Mouse (Mus musculus) midbrain, embryonic 15.5 days (tissue): Measurements from ENCODE around the gene Itfg1. TPM values are rescaled to one million over a fixed set of nuclear protein-coding genes. Genes with fewer than 3 reads are reported as not detected.
"Not testable (repeated sequence)": the region's sequence is repeated elsewhere in the genome, so short reads cannot be mapped to it uniquely, and the experiment has no call there.

Source experiments
- ATAC-seq: fragments of 200-750 bp; cut with Nextera tagmentation; replicated peaks from 2 replicates; pipeline ENCODE4 v1.8.0; 2017; ENCODE audit warnings: moderate TSS enrichment
- H3K27ac ChIP-seq: fragments of 300-500 bp; sonication (generic); 2 replicates; pipeline ENCODE4 v1.5.1; 2015; ENCODE audit warnings: mild to moderate bottlenecking, inconsistent platforms
- H3K27me3 ChIP-seq: fragments of 300-500 bp; sonication (generic); replicated peaks from 2 replicates; pipeline ENCODE4 v1.6.1; 2015; ENCODE audit warnings: inconsistent platforms
- H3K36me3 ChIP-seq: fragments of 300-500 bp; sonication (generic); replicated peaks from 2 replicates; pipeline ENCODE4 v1.6.1; 2015; ENCODE audit warnings: inconsistent platforms
- H3K4me1 ChIP-seq: fragments of 300-500 bp; sonication (generic); 2 replicates; pipeline ENCODE4 v1.6.1; 2015; ENCODE audit warnings: inconsistent platforms
- H3K4me2 ChIP-seq: fragments of 300-500 bp; sonication (generic); 2 replicates; pipeline ENCODE4 v1.6.1; 2015; ENCODE audit warnings: inconsistent platforms, mild to moderate bottlenecking, moderate library complexity
- H3K4me3 ChIP-seq: fragments of 300-500 bp; sonication (generic); 2 replicates; pipeline ENCODE4 v1.5.1; 2015; ENCODE audit warnings: mild to moderate bottlenecking, inconsistent platforms
- H3K9ac ChIP-seq: fragments of 300-500 bp; sonication (generic); 2 replicates; pipeline ENCODE4 v1.6.1; 2015; ENCODE audit warnings: mild to moderate bottlenecking, inconsistent platforms
- H3K9me3 ChIP-seq: fragments of 300-500 bp; sonication (generic); 2 replicates; pipeline ENCODE4 v1.6.1; 2016; ENCODE audit warnings: inconsistent platforms
- WGBS: fragments of 180-500 bp; shearing (Covaris S2); methylation state at CpG from one replicate; pipeline ENCODE4 v1.1.7; 2015; ENCODE audit warnings: mixed read lengths; 5-methylcytosine and 5-hydroxymethylcytosine counted together
- polyA plus RNA-seq: library from polyadenylated mRNA; unstranded; fragments of >200 nt; fragmentation: Nextera tagmentation; extraction: Ambion mirVana; gene quantifications from 2 replicates; pipeline ENCODE4 v1.2.1, GENCODE M21; 2015

The Itfg1 gene
- 184 and 191 TPM in 2 replicates for polyA plus RNA-seq

- under 1% methylated on average over 54 of the region's 54 CpGs for WGBS
- peak within 1 kb of the TSS; percentile 76 for H3K4me3 ChIP-seq
- ATAC-seq = peak; percentile 98
- peaks cover 18% of the 10 kb centered on the region for H3K4me1 ChIP-seq
- H3K27me3 ChIP-seq = no peaks in the 10 kb centered on the region
- H3K9ac ChIP-seq = peak within 1 kb of the TSS; percentile 92
- peak within 1 kb of the TSS; percentile 96 for H3K27ac ChIP-seq
- H3K36me3 ChIP-seq = peaks cover 8% of the 10 kb centered on the region; the same call in 1 of the 2 replicates
- no peaks in the 10 kb centered on the region for H3K9me3 ChIP-seq
- peak within 1 kb of the TSS; percentile 54 for H3K4me2 ChIP-seq
These were observed at the start of gene Itfg1, which contains the start of gene Phkb for GRCm38 (mm10) chr8:85840657-85841488. Itfg1 (minus strand) TSS chr8:85840921. Phkb (plus strand) TSS chr8:85840959.

- H3K4me3 ChIP-seq = no peak overlapping the region
- no peaks in the 10 kb centered on the region for H3K9me3 ChIP-seq
- 93% methylated on average over 3 of the region's 3 CpGs for WGBS
- H3K27me3 ChIP-seq = no peaks in the 10 kb centered on the region
- no peaks in the 10 kb centered on the region for H3K4me1 ChIP-seq
- no peak for ATAC-seq
- H3K4me2 ChIP-seq = no peak overlapping the region
- no peaks in the 10 kb centered on the region for H3K36me3 ChIP-seq
- H3K27ac ChIP-seq = no peak overlapping the region
- H3K9ac ChIP-seq = no peak overlapping the region
These were observed 44.1 kb upstream of the Itfg1 start for GRCm38 (mm10) chr8:85884811-85885210.

GRCm38 (mm10) chr8:85879624-85880023 is 38.9 kb upstream of the Itfg1 start:
- ATAC-seq = peak; percentile 77
- Histone ChIP-seq H3K4me3 (no peak overlapping the region), H3K9ac (no peak overlapping the region), H3K9me3 (no peaks in the 10 kb centered on the region), H3K4me2 (no peak overlapping the region), H3K27me3 (no peaks in the 10 kb centered on the region), H3K4me1 (no peaks in the 10 kb centered on the region), H3K27ac (no peak overlapping the region), H3K36me3 (no peaks in the 10 kb centered on the region)
- WGBS = 79% methylated on average over 7 of the region's 7 CpGs

GRCm38 (mm10) chr8:85877976-85878375 is 37.3 kb upstream of the Itfg1 start:
- 97% methylated on average over 8 of the region's 8 CpGs for WGBS
- Histone ChIP-seq H3K27ac (no peak overlapping the region), H3K4me1 (no peaks in the 10 kb centered on the region), H3K9me3 (no peaks in the 10 kb centered on the region), H3K4me2 (no peak overlapping the region), H3K36me3 (no peaks in the 10 kb centered on the region), H3K27me3 (no peaks in the 10 kb centered on the region), H3K4me3 (no peak overlapping the region), H3K9ac (no peak overlapping the region)
- ATAC-seq = no peak

- no peak overlapping the region for H3K27ac ChIP-seq
- H3K4me2 ChIP-seq = no peak overlapping the region
- WGBS = 68% methylated on average over 2 of the region's 2 CpGs
- H3K9ac ChIP-seq = no peak overlapping the region
- H3K9me3 ChIP-seq = no peaks in the 10 kb centered on the region
- H3K4me3 ChIP-seq = no peak overlapping the region
- no peaks in the 10 kb centered on the region for H3K4me1 ChIP-seq
- no peak for ATAC-seq
- no peaks in the 10 kb centered on the region for H3K36me3 ChIP-seq
- no peaks in the 10 kb centered on the region for H3K27me3 ChIP-seq
These were observed 30.9 kb upstream of the Itfg1 start for GRCm38 (mm10) chr8:85871660-85872059.

GRCm38 (mm10) chr8:85862381-85862780 is 21.7 kb upstream of the Itfg1 start:
- H3K4me3 ChIP-seq = no peak overlapping the region
- no peaks in the 10 kb centered on the region for H3K4me1 ChIP-seq
- ATAC-seq = no peak
- no peaks in the 10 kb centered on the region for H3K27me3 ChIP-seq
- no peaks in the 10 kb centered on the region for H3K9me3 ChIP-seq
- H3K4me2 ChIP-seq = no peak overlapping the region
- 85% methylated on average over 1 of the region's 1 CpGs for WGBS
- no peak overlapping the region for H3K27ac ChIP-seq
- H3K9ac ChIP-seq = no peak overlapping the region
- no peaks in the 10 kb centered on the region for H3K36me3 ChIP-seq

GRCm38 (mm10) chr8:85860612-85861011 is 19.9 kb upstream of the Itfg1 start:
- Histone ChIP-seq H3K27ac (no peak overlapping the region), H3K36me3 (no peaks in the 10 kb centered on the region), H3K4me1 (no peaks in the 10 kb centered on the region), H3K4me3 (no peak overlapping the region), H3K4me2 (no peak overlapping the region), H3K9me3 (no peaks in the 10 kb centered on the region), H3K9ac (no peak overlapping the region), H3K27me3 (no peaks in the 10 kb centered on the region)
- WGBS = 93% methylated on average over 5 of the region's 5 CpGs
- ATAC-seq = no peak

GRCm38 (mm10) chr8:85857227-85857896 is 16.6 kb upstream of the Itfg1 start:
- ATAC-seq, H3K4me1 ChIP-seq: not testable (repeated sequence)
- 44% methylated on average over 11 of the region's 11 CpGs for WGBS

GRCm38 (mm10) chr8:85854220-85855123 is 13.8 kb upstream of the Itfg1 start:
- Histone ChIP-seq H3K4me1 (no peaks in the 10 kb centered on the region), H3K36me3 (no peaks in the 10 kb centered on the region), H3K9ac (no peak overlapping the region), H3K9me3 (no peaks in the 10 kb centered on the region), H3K4me3 (no peak overlapping the region), H3K27me3 (no peaks in the 10 kb centered on the region), H3K27ac (no peak overlapping the region), H3K4me2 (no peak overlapping the region)
- WGBS = 93% methylated on average over 19 of the region's 19 CpGs
- no peak for ATAC-seq

More at GRCm38 (mm10) chr8:85857227-85857896, 16.6 kb upstream of the Itfg1 start:
- not testable (repeated sequence) for H3K4me2 ChIP-seq, H3K9me3 ChIP-seq, H3K27ac ChIP-seq, H3K9ac ChIP-seq, H3K4me3 ChIP-seq, H3K36me3 ChIP-seq, H3K27me3 ChIP-seq

GRCm38 (mm10) chr8:85845887-85846286 is 5.2 kb upstream of the Itfg1 start:
- no peak overlapping the region for H3K4me3 ChIP-seq
- H3K4me1 ChIP-seq = peaks cover 6% of the 10 kb centered on the region
- no peak for ATAC-seq
- no peak overlapping the region for H3K9ac ChIP-seq
- 0 out of 2 replicates have a peak, but pooled peaks cover 5% of the 10 kb centered on the region for H3K36me3 ChIP-seq
- no peak overlapping the region for H3K27ac ChIP-seq
- no peak overlapping the region for H3K4me2 ChIP-seq
- H3K9me3 ChIP-seq = no peaks in the 10 kb centered on the region
- H3K27me3 ChIP-seq = no peaks in the 10 kb centered on the region

GRCm38 (mm10) chr8:85841489-85841795 is 721 bp upstream of the Itfg1 start:
- H3K36me3 ChIP-seq = peaks cover 8% of the 10 kb centered on the region; the same call in 1 of the 2 replicates
- H3K27ac ChIP-seq = no peak overlapping the region
- H3K4me1 ChIP-seq = peaks cover 18% of the 10 kb centered on the region
- H3K27me3 ChIP-seq = no peaks in the 10 kb centered on the region
- peak overlapping the region; percentile 76 for H3K4me3 ChIP-seq
- peak overlapping the region; percentile 54 for H3K4me2 ChIP-seq
- H3K9me3 ChIP-seq = no peaks in the 10 kb centered on the region
- H3K9ac ChIP-seq = 0 out of 2 replicates have a peak overlapping the region, but pooled peaks have one; percentile 92
- WGBS = 19% methylated on average over 4 of the region's 4 CpGs
- no peak; the same call in 1 of the 2 replicates for ATAC-seq
